Mouse (Mus musculus): ENCODE data around the gene Rab11a.
"Not testable (repeated sequence)": the region's sequence is repeated elsewhere in the genome, so short reads cannot be mapped to it uniquely, and the experiment has no call there.

- not testable (repeated sequence) for TF ChIP-seq CTCF (conservative IDR thresholded peaks at IDR 0.05; ENCODE audit: insufficient read depth, insufficient read length, low read depth, low read length); POLR2A (IDR thresholded peaks at IDR 0.05; ENCODE audit: low read depth, low read length)
Measured at GRCm38 (mm10) chr9:64734992-64735391, 2.6 kb downstream of the Rab11a start.
